Mouse (Mus musculus) adrenal gland, postnatal 4 days (tissue): Measurements from ENCODE around the gene Slc37a3. TPM values are rescaled to one million over a fixed set of nuclear protein-coding genes. Genes with fewer than 3 reads are reported as not detected.

Experiments
- DNase-seq, 2 experiments: peaks; one replicate each; pipeline ENCODE4 v3.0.0; 2021 to 2022; ENCODE audit warnings: low spot score in 2 of 2, mixed read lengths in 2 of 2
- total RNA-seq, 2 experiments: library from RNA; stranded (reverse); gene quantifications; 2 replicates each; pipeline ENCODE4 v1.2.3; 2021

The Slc37a3 gene
- total RNA-seq, 2 experiments from 2014 or later: 44.4 to 58.7 TPM

- DNase-seq: no peak
These were observed 57.2 kb downstream of the Slc37a3 start for GRCm38 (mm10) chr6:39320286-39320685.

GRCm38 (mm10) chr6:39319061-39319761 is 58.3 kb downstream of the Slc37a3 start:
- DNase-seq: peak in 1 of 2 experiments; percentile 45

GRCm38 (mm10) chr6:39318631-39319010 is 58.9 kb downstream of the Slc37a3 start:
- no peak for DNase-seq

- no peak for DNase-seq
These were observed 59.4 kb downstream of the Slc37a3 start for GRCm38 (mm10) chr6:39317854-39318630.

- DNase-seq: no peak
These were observed 61.4 kb downstream of the Slc37a3 start for GRCm38 (mm10) chr6:39316089-39316488.

- peak in 1 of 2 experiments; percentile 20 for DNase-seq
These were observed 63.0 kb downstream of the Slc37a3 start for GRCm38 (mm10) chr6:39314461-39314860.

GRCm38 (mm10) chr6:39311786-39312185 is 65.7 kb downstream of the Slc37a3 start:
- DNase-seq: no peak

- no peak for DNase-seq
These were observed 73.1 kb downstream of the Slc37a3 start for GRCm38 (mm10) chr6:39304371-39304874.

GRCm38 (mm10) chr6:39301484-39301883 is 76.0 kb downstream of the Slc37a3 start:
- no peak for DNase-seq

GRCm38 (mm10) chr6:39297079-39297478 is 80.4 kb downstream of the Slc37a3 start:
- no peak for DNase-seq

GRCm38 (mm10) chr6:39296474-39296873 is 81.0 kb downstream of the Slc37a3 start:
- DNase-seq: no peak

GRCm38 (mm10) chr6:39295727-39296411 is 81.6 kb downstream of the Slc37a3 start:
- DNase-seq: no peak

GRCm38 (mm10) chr6:39289721-39290120 is 87.8 kb downstream of the Slc37a3 start:
- no peak for DNase-seq

GRCm38 (mm10) chr6:39287782-39288181 is 89.7 kb downstream of the Slc37a3 start:
- no peak for DNase-seq

- DNase-seq: no peak
These were observed 90.8 kb downstream of the Slc37a3 start for GRCm38 (mm10) chr6:39286732-39287083.

GRCm38 (mm10) chr6:39286053-39286731 is 91.3 kb downstream of the Slc37a3 start:
- no peak for DNase-seq

- no peak for DNase-seq
These were observed 92.6 kb downstream of the Slc37a3 start for GRCm38 (mm10) chr6:39284836-39285235.
